Mouse (Mus musculus) lung, postnatal 4 days (tissue): Measurements from ENCODE around the gene Itpripl2.

ENCODE experiments used
- DNase-seq, 2 experiments: peaks; one replicate each; pipeline ENCODE4 v3.0.0; 2021

Itpripl2 gene

DNA sequence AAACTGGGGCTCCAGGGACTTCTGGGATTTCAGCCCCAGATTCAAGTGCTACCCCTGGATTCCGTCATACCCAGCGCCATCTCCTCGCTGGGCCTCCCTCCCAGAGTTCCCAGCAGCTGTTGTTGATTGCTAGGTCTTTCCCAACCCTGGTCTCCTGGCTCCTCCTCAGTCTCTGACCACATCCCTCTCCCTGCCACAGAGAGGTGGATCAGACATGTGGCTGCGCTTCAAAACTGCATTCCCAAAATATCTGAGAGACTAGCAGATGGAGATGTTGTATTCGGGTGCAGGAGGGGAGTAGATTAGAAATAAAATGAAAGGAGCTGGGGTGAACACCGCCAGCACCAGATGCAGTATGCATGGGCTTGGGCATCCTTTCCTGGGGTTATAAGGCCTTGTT, 50.2 kb downstream of the Itpripl2 start:
- DNase-seq: peak in 1 of 2 experiments; percentile 35

DNA sequence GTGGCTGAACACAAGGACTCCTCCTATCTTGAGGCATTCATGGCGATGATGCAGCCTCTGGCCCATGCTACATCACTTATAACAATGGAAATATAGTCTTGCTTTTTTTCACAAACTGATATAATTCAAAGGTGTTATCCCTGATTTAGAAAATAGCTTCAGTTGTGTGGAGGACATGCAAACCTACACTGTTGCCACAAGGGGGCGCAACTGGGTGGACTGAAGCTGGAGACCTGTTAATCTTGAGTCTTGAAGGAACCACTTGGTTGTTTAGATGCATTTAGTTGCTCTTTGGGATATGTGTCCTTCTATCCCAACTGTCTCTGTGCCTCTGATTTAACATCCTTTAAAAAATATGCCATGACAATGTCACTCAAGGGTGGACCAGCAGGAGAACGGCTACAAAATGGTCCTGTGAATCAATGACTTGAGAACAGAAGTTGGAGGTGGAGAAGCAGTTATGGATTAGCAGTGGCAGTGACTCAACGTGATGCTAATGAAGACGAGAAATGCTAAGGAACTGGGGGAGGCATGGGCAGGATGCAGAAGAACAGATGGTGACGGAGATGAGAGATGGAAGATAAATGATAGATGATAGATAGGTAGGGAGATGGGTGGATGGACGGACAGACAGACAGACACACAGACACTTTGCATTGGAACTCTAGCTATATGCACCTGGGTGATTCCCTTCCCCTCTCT, 54.5 kb downstream of the Itpripl2 start:
- peak; percentile 39 to 54 for DNase-seq
